Mouse (Mus musculus): Measurements from ENCODE around the gene Col4a2.

Gene Col4a2

DNA sequence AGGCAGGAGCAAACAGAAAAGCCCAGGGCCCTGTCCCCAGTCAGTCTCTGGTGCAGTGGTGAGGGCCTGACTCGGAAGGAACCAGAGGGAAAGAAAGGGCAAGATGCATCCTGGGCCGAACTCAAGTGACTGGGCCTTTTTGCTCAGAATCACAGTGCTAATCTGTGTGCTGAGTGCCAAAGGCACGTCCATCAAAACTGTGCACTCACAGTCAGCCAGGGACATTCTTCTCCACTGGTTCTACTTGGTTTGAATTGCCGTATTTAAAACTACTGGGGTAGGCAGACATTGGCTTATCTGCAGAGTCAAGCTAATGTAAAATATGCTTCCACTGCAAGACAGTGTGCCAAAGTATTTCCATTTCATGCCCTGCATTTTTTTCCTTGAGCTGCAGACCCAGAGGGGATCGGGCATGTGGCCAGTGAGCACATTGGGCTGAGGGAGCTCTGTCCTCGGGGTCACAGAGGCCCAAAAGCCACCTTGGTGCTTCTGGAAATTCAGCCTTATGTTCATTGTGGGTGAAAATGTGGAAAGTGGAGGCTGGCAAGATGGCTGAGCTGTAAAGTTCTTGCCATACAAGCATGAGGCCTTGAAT lies 12.3 kb downstream of the Col4a2 start:
- H3K9me3 ChIP-seq (ENCODE audit: low read length), result no peaks in the 10 kb centered on the region
- no peaks in the 10 kb centered on the region for H3K4me1 ChIP-seq (replicated peaks; ENCODE audit: low read depth, low read length)
- peaks cover 42% of the 10 kb centered on the region for H3K27me3 ChIP-seq (ENCODE audit: insufficient read depth, low read length)
- TF ChIP-seq CTCF (conservative IDR thresholded peaks at IDR 0.05; ENCODE audit: low read length) (no peak), NANOG (IDR thresholded peaks at IDR 0.05; ENCODE audit: borderline replicate concordance, low read length) (no peak), POU5F1 (IDR thresholded peaks at IDR 0.05; ENCODE audit: borderline replicate concordance, low read length) (no peak)
- H3K36me3 ChIP-seq (ENCODE audit: insufficient read depth, low read length), result no peaks in the 10 kb centered on the region
- H3K4me3 ChIP-seq (replicated peaks; ENCODE audit: low read length), result no peak overlapping the region

DNA sequence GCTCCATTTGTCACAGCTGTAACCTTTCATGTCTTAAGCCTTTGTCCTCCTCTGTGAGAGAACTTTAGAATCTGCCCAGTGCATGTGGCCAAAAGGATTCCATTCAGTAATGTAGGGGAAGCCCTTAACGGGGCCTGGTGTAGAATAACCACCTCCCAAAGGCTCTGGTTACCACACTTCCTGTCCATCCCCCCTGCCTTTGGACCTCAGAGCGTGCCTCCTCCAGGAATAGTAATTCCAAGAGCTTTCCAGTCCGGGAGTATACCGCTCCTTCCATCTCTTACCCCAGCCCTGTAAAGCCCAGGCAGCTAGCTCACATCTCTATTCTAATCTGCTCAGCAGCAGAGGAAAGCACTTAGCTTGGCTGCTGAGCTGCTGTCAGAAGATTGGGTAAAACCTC lies 14.7 kb downstream of the Col4a2 start:
- Histone ChIP-seq H3K4me3 (replicated peaks; ENCODE audit: low read length) (no peak overlapping the region), H3K36me3 (ENCODE audit: insufficient read depth, low read length) (no peaks in the 10 kb centered on the region), H3K4me1 (replicated peaks; ENCODE audit: low read depth, low read length) (no peaks in the 10 kb centered on the region), H3K9me3 (ENCODE audit: low read length) (no peaks in the 10 kb centered on the region), H3K27me3 (ENCODE audit: insufficient read depth, low read length) (peaks cover 25% of the 10 kb centered on the region)
- TF ChIP-seq CTCF (conservative IDR thresholded peaks at IDR 0.05; ENCODE audit: low read length), result no peak

- Histone ChIP-seq H3K27me3 (ENCODE audit: insufficient read depth, low read length) (peaks cover 23% of the 10 kb centered on the region), H3K9me3 (ENCODE audit: low read length) (no peaks in the 10 kb centered on the region), H3K4me3 (replicated peaks; ENCODE audit: low read length) (no peak overlapping the region), H3K4me1 (replicated peaks; ENCODE audit: low read depth, low read length) (no peaks in the 10 kb centered on the region), H3K36me3 (ENCODE audit: insufficient read depth, low read length) (no peaks in the 10 kb centered on the region)
- no peak for TF ChIP-seq CTCF (conservative IDR thresholded peaks at IDR 0.05; ENCODE audit: low read length)
- TF ChIP-seq NANOG (IDR thresholded peaks at IDR 0.05; ENCODE audit: borderline replicate concordance, low read length), result no peak
- no peak for TF ChIP-seq POU5F1 (IDR thresholded peaks at IDR 0.05; ENCODE audit: borderline replicate concordance, low read length)
Observed at GRCm38 (mm10) chr8:11327722-11328417, 15.3 kb downstream of the Col4a2 start.

GRCm38 (mm10) chr8:11331561-11331960 lies 19.0 kb downstream of the Col4a2 start:
- TF ChIP-seq NANOG (IDR thresholded peaks at IDR 0.05; ENCODE audit: borderline replicate concordance, low read length) (no peak), POU5F1 (IDR thresholded peaks at IDR 0.05; ENCODE audit: borderline replicate concordance, low read length) (no peak), CTCF (conservative IDR thresholded peaks at IDR 0.05; ENCODE audit: low read length) (no peak)
- Histone ChIP-seq H3K9me3 (ENCODE audit: low read length) (no peaks in the 10 kb centered on the region), H3K4me3 (replicated peaks; ENCODE audit: low read length) (no peak overlapping the region), H3K27me3 (ENCODE audit: insufficient read depth, low read length) (peaks cover 10% of the 10 kb centered on the region; the same call in 1 of the 2 replicates), H3K4me1 (replicated peaks; ENCODE audit: low read depth, low read length) (no peaks in the 10 kb centered on the region), H3K36me3 (ENCODE audit: insufficient read depth, low read length) (no peaks in the 10 kb centered on the region)

GRCm38 (mm10) chr8:11333746-11334145 lies 21.1 kb downstream of the Col4a2 start:
- Histone ChIP-seq H3K27me3 (ENCODE audit: insufficient read depth, low read length) (peaks cover 10% of the 10 kb centered on the region; the same call in 1 of the 2 replicates), H3K9me3 (ENCODE audit: low read length) (no peaks in the 10 kb centered on the region), H3K36me3 (ENCODE audit: insufficient read depth, low read length) (no peaks in the 10 kb centered on the region), H3K4me1 (replicated peaks; ENCODE audit: low read depth, low read length) (0 out of 2 replicates have a peak, but pooled peaks cover 4% of the 10 kb centered on the region), H3K4me3 (replicated peaks; ENCODE audit: low read length) (no peak overlapping the region)
- TF ChIP-seq NANOG (IDR thresholded peaks at IDR 0.05; ENCODE audit: borderline replicate concordance, low read length) (no peak), CTCF (conservative IDR thresholded peaks at IDR 0.05; ENCODE audit: low read length) (no peak), POU5F1 (IDR thresholded peaks at IDR 0.05; ENCODE audit: borderline replicate concordance, low read length) (no peak)

DNA sequence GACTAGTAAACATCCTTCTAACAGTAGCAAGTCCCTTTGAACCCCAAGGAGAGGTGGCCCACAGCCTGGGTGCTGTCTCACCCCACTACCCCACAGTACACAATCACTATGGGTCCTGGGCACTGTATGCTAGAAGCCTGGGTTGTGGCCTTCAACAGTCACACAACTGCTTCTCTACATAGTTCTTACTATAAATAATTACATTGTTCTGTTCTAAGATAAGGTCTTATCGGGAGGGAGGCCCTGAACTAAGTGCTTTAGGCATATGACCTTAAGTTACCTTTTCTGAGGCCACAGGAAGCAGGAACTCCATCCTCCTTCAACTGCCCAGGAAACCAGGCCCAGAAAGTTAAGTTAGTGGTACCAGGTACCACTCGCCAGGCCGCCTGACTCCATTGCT lies 21.9 kb downstream of the Col4a2 start:
- no peak overlapping the region for H3K4me3 ChIP-seq (replicated peaks; ENCODE audit: low read length)
- no peaks in the 10 kb centered on the region for H3K36me3 ChIP-seq (ENCODE audit: insufficient read depth, low read length)
- TF ChIP-seq NANOG (IDR thresholded peaks at IDR 0.05; ENCODE audit: borderline replicate concordance, low read length) (no peak), CTCF (conservative IDR thresholded peaks at IDR 0.05; ENCODE audit: low read length) (no peak), POU5F1 (IDR thresholded peaks at IDR 0.05; ENCODE audit: borderline replicate concordance, low read length) (no peak)
- H3K4me1 ChIP-seq (replicated peaks; ENCODE audit: low read depth, low read length), result 0 out of 2 replicates have a peak, but pooled peaks cover 4% of the 10 kb centered on the region
- no peaks in the 10 kb centered on the region for H3K9me3 ChIP-seq (ENCODE audit: low read length)
- peaks cover 10% of the 10 kb centered on the region; the same call in 1 of the 2 replicates for H3K27me3 ChIP-seq (ENCODE audit: insufficient read depth, low read length)

GRCm38 (mm10) chr8:11335238-11335637 lies 22.6 kb downstream of the Col4a2 start:
- Histone ChIP-seq H3K36me3 (ENCODE audit: insufficient read depth, low read length) (no peaks in the 10 kb centered on the region), H3K4me1 (replicated peaks; ENCODE audit: low read depth, low read length) (peaks cover 9% of the 10 kb centered on the region), H3K4me3 (replicated peaks; ENCODE audit: low read length) (no peak overlapping the region), H3K27me3 (ENCODE audit: insufficient read depth, low read length) (peaks cover 10% of the 10 kb centered on the region; the same call in 1 of the 2 replicates), H3K9me3 (ENCODE audit: low read length) (no peaks in the 10 kb centered on the region)
- TF ChIP-seq NANOG (IDR thresholded peaks at IDR 0.05; ENCODE audit: borderline replicate concordance, low read length) (no peak), CTCF (conservative IDR thresholded peaks at IDR 0.05; ENCODE audit: low read length) (no peak), POU5F1 (IDR thresholded peaks at IDR 0.05; ENCODE audit: borderline replicate concordance, low read length) (no peak)

- Histone ChIP-seq H3K9me3 (ENCODE audit: low read length) (no peaks in the 10 kb centered on the region), H3K4me3 (replicated peaks; ENCODE audit: low read length) (no peak overlapping the region), H3K4me1 (replicated peaks; ENCODE audit: low read depth, low read length) (peaks cover 12% of the 10 kb centered on the region), H3K27me3 (ENCODE audit: insufficient read depth, low read length) (peaks cover 10% of the 10 kb centered on the region; the same call in 1 of the 2 replicates), H3K36me3 (ENCODE audit: insufficient read depth, low read length) (no peaks in the 10 kb centered on the region)
- no peak for TF ChIP-seq POU5F1 (IDR thresholded peaks at IDR 0.05; ENCODE audit: borderline replicate concordance, low read length)
- no peak for TF ChIP-seq NANOG (IDR thresholded peaks at IDR 0.05; ENCODE audit: borderline replicate concordance, low read length)
- TF ChIP-seq CTCF (conservative IDR thresholded peaks at IDR 0.05; ENCODE audit: low read length), result no peak
Observed at GRCm38 (mm10) chr8:11336346-11336745, 23.7 kb downstream of the Col4a2 start.
